Mouse (Mus musculus) fibroblast of lung, adult 2 months (primary cell): ENCODE data around the gene Mrpl21.

Source experiments
- DNase-seq: peaks from one replicate; pipeline ENCODE4 v3.0.0-alpha.2; 2011; ENCODE audit warnings: low read depth

The Mrpl21 gene

DNA sequence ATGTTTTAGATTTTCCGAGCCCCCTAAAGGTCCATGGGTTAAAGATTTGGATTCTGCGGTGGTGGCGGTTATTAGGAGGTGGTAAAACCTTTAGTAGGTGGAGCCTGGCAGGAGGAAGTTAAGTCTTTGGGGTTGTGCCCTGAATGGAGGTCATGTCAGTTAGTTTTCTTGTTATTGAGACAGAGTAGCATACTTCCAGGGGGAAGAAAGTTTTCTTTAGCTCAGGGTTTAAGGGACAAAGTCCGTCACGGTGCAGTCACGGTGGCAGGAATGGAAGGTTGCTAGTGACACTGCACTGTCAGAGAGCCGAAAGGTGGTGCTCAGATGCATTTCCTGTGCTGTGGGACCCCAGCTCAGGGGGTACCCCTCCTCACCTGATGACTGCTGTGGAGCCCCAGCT lies 15.1 kb downstream of the Mrpl21 start:
- DNase-seq = no peak

DNA sequence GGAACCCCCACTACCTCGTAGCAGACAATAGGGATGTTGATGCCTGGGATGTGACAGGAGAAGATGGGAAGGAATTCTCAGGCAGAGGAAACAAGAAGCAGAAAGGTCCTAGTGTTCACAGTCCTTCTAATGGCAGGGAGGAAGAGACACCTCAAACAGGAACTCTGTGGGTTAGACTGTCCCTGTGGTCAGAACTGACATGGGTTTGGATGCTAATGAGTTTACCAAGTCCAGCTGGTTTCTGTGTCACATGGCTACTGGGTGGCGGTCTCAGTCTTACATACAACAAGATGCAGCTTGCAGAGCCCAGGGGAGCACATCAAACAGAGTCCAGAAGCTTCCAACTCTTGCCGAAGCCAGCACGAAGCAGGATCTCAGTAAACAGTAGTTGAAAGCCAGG lies 21.3 kb downstream of the Mrpl21 start:
- DNase-seq = no peak

DNA sequence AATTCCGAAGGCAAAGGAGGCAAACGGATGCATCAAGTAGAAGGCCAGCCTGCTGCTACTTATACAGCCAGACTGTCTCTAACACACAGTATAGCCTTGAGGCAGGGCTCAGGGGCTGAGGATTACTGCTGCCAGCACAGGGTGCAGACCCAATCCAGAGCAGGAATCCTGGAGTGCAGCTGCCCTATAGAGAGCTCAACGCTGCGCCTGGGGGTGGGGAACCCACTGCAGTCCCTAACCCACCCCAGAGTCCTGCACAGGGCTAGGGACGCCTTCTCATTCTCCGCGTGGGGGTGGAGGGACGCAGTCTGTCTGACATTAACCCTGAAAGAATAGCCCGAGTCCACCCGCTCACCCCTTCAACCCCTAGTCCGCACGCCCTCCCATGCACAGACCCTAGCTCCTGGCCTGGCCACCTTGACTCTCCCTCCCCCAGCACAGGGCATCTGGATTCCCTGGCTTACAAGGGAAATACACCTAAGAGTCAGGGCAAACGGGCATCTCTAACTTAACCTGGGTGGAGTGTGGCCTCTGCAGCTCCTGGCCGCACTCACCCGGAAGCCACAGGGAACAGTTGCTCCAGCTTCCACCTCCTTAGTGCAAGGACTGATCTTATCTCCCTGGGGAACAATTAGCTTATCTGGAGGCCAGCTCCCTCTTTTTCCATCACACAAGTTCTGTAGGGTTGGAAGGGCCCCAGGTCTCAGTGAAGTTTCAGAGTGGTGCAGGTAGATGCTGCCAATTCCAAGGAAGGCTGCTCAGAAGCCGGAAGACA lies 24.7 kb downstream of the Mrpl21 start:
- no peak for DNase-seq

DNA sequence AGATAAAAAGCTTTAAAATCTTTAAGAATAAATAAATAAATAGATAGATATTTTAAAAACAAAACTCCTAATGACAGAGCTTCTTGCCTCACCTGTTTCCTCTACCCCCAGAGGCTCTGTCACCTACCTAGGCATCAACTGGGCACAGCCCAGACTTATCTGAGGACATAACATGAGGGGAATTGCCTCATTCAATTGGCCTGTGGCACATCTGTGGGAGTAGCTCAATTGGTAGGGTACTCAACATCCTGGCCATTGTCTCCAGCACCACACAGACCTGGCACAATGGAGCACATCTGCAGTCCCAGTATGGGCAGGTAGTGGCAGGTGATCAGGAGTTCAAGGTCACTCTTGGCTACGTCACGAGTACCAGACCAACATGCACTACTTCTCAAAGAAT lies 36.6 kb downstream of the Mrpl21 start:
- DNase-seq = no peak

DNA sequence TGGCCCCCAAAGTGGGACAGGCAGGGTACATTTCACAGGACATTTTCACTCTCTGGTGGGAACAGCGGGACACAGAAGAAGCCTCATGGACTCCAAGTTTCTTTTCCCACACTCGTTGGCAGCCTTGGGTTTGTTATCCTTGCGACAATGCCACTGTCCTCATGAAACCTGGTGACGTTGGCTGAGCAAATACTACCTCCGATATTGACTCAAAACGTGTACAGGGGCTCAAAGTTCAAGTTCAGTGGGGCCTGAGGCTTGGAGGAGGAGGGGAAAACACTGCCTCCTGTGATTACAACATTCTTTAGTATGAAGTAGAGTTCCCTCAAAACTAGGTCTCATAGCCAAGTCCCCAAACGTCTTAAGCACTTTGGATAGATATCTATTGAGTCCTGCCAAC lies 37.4 kb downstream of the Mrpl21 start:
- no peak for DNase-seq

DNA sequence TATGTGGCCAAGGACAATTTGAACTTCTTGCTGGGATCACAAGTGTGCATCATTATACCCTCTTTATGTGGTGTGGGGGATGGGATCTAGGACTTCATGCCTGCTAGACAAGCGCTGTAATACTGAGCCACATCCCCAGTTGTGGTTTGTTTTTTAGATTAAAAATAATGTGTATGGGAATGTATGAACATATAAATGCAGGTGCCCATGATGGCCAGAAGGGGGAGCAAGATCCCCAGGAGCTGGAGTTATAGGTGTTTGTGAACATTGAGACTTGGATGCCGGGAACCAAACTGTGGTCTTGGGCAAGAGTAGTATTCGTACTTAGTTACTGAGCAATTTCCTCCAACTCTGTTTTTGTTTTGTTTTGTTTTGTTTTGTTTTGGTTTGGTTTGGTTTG lies 38.1 kb downstream of the Mrpl21 start:
- no peak for DNase-seq

DNA sequence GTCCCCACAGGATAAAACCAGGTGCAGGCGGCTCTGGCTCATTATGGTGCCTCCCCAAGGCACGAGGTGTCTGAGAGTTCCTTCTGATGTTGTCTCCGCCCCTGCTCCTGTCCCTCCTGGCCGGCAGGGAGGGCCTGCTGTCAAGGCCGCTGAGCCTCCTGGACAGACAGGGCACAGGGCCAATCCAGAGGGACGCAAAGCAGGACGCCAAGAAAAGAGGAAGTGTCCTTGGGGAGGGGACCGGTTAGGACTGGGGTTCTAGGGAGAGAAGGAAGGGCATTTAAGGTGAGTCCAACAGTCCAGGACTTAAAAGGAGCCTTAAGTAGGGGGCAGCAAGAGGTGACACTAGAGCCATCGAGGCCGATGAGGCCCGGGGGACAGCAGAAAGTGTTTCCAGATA lies 38.9 kb downstream of the Mrpl21 start:
- no peak for DNase-seq

DNA sequence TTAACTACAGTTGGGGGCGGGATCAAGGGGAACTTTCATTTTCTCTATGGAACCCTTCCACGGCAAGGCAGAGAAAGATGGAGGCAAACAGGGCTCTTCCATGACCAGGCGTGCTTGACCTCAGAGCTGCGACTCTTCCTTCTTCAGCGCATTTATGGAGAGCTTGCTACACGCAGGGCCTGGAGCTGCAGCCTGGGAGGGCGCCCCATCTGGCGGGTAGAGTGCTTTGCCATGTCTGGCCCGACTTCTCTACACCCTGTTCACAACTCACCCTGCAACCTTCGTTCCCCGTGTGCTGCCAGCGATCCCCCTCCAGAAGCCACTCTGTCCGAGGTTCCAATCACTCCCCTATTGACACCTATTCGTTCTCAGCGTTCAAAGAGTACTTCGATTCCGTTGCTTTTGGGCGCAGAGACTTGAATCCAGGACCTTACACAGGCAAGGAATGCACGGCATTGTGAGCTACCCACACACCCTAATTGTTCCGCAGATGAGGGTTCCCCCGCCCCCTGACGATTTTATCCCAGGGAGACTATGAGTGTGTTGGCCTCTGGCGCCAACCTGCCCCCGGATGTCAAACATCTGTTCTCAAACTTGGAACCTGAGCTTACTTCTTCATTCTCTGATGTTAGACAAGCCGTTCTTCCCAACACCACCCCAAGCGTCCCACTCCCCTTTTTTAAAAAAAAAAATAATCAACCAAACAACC lies 39.7 kb downstream of the Mrpl21 start, which contains the start of gene Cpt1a:
Cpt1a (plus strand) TSS at position 74 of the 709 bp plus-strand sequence.
- DNase-seq = no peak

DNA sequence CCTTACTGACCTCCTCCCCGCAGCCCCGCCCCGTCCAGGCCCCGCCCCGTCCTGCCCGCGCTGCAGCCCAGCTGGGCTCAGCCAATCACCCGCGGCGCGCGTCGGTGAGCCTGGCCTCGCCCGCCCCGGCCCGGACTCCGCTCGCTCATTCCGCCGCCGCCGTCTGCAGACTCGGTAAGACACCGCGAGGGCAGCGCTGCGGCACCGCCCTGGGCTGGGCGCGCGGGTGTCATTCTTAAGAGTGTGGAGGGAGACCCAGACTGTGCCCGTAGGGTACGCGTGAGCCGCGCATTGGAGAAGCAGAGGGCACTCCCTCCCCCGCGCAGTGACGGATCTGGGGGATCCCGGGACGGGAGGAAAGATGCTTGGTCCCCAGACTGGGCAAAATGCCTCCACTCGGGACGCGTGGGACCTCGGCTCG lies 40.5 kb downstream of the Mrpl21 start:
- DNase-seq = peak; percentile 43

DNA sequence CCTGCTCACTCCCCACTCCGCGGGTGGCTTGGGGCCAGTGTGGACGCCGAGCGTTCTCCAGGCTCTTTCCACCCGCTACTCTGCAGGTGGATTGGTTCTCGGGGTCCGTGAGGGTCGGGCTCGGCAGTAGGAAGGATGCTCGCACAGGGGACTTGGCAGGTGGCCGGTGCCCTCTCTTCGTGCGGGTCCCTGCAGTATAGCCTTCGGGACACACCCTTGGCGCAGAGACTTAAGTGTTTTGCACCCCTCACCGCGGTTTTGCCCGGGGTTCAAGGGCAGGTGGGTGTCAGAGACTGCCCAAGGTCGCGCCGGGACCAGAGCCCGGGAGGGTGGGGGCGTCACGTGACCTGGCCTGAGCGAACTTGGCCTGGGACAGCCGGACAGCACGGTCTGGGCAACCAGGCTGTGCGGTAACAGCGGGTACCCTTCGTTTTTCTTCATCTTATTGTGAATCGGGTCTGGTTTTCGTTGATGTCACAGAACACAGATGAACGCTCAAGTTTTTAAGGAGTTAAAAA lies 41.1 kb downstream of the Mrpl21 start:
- DNase-seq = no peak

DNA sequence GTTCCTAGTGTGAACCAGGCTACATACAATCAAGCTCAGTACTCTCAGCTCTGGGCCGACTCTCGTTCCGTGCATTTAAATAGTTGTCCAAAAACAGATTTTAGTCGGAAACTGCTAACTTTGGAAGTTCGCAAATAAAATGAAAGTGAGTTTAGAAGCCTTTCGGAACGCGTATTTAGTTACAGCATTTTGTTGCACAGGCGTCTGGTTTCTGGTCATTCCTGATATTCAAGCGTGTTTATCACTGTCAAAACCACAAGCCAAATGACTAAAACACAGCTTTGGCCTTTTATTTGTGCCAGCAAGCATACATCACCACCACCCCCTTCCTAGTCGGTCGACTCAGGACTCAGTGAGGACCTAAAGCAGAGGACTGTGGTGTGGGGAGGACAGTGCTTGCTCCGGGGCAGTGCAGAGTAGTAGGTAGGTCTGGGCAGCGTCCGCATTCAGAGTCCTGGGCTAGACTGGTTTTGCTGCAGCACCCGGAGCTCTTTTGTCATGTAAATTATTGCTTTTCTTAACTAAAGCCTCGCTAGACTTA lies 41.6 kb downstream of the Mrpl21 start:
- DNase-seq = peak; percentile 59

DNA sequence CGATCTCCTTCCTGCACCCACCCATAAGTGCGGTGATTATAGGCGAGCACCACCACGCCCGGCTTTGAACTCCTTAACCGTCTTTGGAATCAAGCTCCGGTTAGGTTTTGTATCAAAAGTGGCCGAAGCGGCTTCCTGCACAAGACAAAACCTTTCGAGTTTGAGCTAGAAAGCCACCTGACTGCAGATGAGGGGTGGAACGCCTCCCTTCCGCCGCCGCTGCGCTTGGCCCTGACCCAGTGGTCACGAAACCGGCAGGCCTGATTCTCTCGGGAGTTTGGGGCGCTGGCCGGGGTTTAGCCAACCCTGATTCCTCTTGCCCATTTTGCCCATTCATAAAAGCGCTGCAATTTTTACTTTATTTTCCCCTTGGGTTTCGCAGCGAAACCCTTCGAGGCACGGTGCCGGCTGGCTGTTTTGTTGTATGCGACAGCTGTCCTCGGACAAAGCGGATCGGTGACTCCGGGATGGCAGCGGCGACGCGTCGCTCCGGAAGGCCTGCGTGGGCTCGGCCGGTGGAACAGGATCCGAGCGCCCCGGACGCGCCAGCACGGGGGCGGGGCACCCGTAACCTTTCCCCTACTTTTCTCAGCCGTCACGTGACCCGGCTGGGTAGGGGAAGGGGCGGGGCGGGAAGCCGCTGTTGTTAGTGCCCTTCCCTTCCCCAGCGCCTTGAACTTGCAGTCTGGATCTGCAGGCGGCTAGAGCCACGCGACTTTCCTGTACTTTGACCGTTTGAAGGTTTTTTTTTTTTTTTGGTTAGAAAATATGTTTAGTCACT lies 42.4 kb downstream of the Mrpl21 start:
- peak; percentile 80 for DNase-seq

DNA sequence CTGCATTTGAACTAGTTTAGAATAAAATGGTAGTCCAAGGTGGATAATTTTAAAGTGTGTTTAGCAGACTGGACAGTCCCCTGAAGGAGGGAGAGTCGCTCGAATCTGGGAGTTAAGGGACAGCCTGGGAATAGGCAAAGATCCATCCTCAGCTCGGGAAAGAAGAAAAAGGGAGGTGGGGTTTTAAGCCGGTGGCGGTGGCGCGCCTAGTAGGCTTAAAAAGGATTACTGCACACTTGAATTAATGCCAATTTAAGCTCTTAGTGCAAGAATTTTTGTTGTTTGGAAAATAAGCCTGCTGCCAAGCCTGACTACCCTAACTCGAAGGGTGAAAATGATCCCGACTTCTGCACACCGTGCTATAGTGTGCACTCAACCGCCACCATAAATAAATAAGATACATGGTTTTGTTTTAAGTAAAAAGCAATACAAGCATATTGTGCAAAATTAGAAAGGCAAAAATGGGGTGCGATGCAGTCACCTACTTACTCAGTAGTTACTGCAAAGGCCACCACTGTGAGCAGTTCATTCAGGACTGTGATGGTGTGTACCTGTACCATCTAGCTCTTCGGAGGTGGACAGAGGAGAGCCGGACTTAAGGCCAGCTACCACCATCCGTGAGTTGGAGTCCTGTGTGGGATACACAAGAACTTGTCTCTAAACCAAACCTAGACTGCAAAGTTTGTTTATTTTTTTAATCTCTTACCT lies 43.2 kb downstream of the Mrpl21 start:
- DNase-seq = no peak

DNA sequence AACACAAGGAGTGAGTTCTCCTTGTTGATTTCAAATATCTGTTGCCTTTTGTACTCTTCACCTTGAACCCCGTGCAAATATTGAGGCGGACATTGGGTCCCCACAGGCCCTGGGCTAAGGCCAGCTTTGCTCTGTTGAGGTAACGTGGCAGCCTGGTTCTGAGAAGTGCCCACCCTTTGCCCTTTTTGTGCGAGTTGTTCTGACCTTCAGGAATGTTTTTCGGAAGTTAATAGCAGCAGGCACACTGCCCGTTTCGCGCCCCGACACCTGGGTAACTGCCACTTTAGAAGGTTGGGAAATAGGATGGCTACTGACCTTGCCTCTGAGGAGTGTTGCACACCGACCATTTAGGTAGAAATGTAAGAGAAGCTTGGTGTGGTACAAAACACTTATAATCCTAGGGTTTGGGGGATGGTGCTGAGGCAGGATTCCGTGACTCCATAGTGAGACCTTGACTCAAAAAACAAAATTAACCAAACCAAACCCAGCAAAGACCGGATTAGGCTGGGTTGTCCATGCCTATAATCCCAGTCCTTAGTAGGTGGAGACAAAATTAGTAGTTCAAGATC lies 43.9 kb downstream of the Mrpl21 start:
- DNase-seq = no peak

DNA sequence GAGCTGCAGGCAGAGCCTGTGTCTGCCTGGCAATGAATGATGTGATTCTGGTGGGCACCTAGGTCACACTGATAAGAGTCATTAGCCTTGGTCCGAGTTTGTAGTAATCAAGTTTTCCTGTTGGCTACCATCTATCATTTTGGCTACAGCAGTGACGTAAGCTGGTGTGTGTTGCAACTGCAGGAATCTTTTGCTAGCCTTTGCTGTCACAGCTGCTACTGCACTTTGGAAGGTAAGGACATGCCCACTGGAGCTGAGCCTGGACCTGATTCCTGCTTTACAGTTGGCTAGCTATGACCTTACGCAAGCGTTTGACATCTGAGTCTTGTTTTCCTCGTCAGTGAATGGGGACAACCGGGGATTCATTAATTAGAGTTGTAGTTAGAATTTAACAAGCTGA lies 50.5 kb downstream of the Mrpl21 start:
- DNase-seq = no peak

DNA sequence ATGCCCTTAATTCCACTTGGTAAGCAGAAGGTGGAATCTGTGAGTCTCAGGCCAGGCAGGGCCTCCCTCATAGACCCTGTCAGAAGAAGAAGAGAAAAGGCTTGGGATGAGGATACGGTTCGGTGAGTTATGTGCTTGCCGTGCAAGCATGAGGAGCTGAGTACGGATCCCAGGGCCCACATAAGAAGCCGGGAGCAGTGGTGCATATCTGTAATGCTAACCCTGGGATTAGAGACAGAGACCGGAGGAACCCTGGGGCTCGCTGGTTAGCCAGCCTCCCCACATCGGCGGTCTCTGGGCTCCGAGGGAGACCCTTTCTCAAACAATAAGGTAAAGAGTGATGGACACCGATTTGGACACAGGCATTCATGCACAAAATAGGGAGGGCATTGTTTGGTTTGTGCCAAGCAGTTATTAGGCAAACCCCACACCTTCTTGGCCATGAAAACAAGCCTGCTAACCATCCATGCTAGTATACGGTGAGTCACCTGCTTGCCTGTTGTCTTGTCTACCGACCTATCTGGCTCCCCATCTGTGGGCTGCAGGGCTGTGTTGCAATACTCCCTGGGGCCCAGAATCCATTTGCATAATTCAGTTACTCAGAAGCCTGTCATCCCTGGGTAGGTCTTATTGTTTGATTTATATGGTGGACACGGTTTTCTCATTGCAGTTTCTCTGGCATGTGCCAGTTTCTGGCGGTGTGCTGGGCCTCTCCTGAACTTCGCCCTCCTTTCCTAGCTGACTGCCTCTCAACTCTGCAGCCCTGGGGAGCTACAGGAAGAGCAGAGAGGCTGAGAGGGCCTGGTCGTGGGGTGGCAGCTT lies 51.2 kb downstream of the Mrpl21 start:
- DNase-seq = peak; percentile 73

DNA sequence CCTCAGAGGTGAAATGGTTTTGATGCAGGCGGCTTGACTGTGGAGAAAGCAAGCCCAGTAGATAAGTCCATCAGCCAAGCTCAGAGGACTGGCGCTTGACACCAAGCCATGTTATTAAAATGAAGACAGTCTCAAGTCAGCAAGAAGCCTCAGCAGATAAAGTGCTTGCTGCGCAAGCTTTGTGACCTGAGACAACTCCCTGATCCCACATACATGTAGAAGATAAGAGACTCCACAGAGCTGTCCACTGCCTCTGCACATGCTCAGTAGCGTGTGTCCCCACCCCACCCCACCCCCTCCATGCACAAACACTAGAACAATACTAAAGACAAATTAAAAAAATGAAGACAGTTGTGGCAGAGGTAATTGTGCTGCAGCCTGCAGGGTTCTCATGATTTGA lies 51.8 kb downstream of the Mrpl21 start:
- DNase-seq = no peak

DNA sequence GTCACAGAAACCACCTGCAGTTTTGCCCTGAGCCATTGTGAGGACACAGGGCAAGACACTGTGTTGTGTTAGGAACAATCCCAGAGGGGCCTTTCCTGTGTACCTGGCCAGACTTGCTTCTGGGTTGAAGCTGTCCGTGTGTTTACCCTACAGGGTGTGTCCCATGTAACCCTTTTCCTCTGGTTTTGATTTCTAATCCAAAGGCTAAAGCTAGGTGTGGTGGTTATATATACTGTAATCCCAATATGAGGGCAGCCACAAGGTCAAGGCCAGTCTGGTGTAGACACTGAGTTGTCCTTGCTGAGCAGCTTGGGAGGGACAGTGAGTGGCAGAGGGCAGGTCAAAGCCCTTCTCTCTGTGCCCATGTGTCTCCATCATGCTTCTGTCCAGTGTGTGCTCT lies 53.2 kb downstream of the Mrpl21 start:
- DNase-seq = no peak

DNA sequence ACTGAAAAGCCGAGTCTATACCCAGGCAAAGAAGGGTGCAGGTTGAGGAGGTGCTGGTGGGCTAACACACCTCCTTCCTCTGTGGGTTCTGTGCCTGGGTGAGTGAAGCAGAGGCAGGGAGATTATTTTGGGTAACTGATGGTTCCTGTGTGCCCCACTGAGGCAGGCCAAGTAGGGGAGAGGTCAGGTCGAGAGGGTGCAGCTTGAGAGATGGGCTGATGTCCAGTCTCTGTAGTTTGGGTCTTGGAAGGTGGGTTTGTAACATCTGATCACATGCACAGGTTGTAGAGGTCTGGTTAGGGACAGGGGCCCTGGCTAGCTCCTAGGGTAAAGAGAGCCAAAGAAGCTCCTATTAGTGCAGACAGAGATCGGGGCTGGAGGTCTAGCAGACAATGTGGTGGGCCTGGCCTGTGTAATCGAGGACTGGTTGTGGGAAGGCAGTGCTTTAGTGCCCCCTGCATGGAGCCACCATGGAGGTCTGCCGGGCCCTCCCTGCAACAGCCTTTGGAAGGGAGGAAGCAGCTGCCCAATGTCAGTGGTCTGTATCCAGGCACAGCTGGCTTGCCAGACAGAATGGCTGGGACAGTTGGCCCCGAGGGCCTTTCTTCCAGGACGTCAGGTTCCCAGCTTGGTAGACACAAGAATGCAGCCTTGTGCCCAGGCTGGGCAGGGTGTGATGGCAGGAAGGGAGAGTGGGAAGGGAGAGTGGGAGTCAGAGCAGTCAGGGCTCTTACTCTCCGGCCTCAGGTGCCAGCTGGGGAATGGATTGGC lies 54.0 kb downstream of the Mrpl21 start:
- no peak for DNase-seq

DNA sequence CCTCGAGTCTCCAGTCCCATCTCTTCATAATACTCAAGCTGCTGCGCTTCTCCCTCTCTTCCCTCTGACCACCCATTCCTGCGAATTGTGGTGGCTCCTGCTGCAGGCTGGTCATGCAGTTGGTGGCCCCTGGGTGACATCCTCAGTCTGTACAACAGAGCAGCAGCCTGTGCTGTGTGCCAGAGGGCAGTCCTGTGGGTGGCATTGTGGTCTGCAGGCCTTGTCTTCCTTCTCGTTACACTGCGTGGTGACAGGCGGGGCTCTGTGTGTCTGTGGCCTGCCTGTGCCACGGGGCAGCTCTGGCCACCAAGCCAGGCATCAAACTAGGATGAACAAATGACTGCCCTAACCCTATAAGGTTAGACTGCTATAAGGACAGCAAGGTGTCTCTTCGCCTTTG lies 56.5 kb downstream of the Mrpl21 start:
- no peak for DNase-seq
